Mouse (Mus musculus): ENCODE data around the gene Lrtm1.

Lrtm1 gene

DNA sequence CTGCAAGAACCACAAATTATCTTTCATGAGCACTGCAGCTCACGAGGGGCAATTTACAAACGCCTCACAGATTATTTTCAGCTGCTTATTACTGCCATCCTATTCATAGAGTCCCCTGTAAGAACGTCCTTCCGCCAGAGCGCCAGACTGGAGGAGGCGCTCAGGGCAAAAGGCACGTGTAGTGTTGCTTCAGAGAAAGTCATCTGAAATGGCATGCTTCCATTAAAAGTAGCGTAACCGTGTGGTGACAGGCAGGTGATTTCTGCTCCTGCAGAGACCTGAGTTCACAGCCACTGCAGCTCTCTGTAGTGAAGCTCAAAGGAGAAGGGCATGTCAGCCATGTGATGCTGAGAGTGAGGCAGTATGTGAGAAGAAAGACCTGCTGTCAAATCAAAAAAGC, 12.5 kb downstream of the Lrtm1 start:
- ATAC-seq (ENCODE audit: insufficient number of reproducible peaks, low FRiP score, low TSS enrichment) = no peak

DNA sequence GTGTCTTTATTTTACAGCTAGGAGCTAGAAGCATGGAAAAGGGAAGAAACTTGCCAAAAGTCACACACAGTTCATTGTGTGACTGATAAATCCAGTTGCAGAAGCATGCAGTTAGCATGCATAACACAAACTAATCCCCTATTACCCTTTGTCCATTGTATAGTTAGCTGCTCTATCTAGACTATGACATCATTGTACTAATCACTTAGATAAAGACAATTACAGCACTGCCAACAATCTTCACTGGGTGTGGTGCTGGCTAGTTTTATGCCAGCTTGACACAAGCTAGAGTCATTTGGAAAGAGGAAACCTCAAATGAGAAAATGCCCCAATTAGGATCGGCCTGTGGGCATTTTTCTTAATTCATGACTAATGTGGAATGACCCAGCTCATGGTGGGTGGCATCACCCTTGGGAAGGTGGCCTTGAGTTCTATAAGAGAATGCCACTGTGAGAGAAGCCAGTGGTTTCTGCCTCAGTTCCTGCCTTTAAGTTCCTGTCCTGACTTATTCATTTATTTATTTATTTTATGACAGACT, 13.9 kb downstream of the Lrtm1 start:
- no peak for ATAC-seq (ENCODE audit: insufficient number of reproducible peaks, low FRiP score, low TSS enrichment)

DNA sequence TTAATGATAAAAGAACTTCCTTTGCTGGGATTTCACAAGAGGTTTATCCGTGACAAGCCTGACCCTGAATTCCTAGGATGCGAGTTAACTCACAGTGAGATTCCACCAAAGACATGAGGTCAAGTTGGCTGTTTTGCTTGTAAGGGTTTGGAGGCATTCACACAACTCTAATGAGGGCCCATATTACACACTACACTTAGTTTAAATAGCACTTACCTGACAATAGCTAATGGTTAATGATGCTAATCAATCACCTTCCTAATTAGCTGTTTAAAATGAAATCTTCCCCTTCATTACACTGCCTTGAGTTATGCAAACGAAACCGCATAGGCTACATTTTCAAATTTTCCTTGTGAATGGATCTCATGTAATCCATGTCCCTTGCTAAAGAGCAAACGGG, 20.2 kb downstream of the Lrtm1 start:
- no peak for ATAC-seq (ENCODE audit: insufficient number of reproducible peaks, low FRiP score, low TSS enrichment)

DNA sequence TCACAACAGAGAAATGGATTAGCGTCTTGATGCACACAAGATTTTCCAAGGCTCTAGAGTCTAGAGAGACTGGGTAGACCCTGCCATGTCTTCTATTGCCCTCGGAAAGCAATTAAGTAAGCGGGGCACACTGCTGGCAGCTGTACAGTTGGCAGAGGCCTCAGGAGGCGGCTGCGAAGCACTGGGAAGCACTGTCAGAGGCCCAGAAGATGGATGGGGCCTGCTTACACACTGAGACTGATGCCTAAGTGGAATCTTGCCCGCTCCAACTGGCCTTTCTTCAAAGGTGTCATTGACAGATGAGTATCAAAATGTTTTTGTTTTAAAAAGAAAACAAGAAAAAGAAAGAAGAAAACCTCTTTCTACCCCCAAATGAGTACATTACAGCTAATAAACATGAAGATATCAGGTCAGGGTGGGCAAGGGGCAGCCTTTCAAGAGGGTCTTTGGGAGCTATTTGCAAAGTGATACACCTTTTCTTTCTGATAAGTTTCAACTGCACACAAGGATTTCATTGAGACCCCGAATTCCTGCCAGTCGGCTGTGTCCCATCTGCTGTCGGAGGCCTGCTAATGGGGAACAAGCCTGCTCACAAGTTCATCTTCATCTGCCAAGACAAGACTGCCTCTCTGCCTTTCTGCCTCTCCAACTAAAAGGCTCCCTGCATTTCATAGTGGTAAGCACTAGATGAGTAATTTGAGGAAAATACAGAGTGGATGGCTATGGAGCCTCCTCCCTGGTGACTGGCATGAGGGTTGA, 22.8 kb downstream of the Lrtm1 start:
- no peak for ATAC-seq (ENCODE audit: insufficient number of reproducible peaks, low FRiP score, low TSS enrichment)

DNA sequence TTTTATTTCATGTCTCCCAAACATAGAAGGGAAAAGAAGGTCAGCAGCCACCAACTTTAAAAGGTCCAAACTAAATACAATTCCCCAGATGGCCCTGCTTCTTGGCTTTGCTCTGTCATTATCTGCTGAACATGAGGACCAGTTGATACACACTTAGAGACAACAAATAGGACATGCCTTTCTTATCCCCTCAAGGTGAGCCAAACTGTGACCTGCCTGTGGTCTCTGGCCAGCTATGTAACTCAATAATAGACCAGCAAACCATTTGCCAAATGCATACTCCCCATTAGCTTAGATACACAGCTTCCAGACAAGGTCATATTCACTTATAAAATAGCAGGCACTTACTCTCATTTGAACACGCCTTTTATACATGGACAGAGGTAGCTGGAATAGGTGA, 23.5 kb downstream of the Lrtm1 start:
- no peak for ATAC-seq (ENCODE audit: insufficient number of reproducible peaks, low FRiP score, low TSS enrichment)

DNA sequence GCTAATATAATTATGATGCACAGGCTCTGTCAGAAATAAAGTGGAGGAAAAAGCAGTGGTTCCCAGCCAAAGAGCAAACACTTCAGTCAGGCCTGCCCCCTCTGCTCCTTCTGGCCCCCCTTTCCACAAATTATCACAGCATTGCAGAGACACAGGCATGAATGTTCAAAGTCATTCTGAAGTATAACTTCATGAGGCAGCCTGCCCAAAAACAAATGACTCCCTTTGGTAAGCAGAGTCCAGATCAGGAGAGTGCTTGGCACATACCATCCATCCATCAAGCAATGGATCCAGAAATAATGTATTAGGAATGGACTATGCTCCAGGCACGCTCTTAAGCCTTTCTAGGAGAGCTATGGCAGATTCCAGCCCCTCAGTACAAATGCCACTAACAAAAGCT, 24.3 kb downstream of the Lrtm1 start:
- ATAC-seq (ENCODE audit: insufficient number of reproducible peaks, low FRiP score, low TSS enrichment) = no peak

DNA sequence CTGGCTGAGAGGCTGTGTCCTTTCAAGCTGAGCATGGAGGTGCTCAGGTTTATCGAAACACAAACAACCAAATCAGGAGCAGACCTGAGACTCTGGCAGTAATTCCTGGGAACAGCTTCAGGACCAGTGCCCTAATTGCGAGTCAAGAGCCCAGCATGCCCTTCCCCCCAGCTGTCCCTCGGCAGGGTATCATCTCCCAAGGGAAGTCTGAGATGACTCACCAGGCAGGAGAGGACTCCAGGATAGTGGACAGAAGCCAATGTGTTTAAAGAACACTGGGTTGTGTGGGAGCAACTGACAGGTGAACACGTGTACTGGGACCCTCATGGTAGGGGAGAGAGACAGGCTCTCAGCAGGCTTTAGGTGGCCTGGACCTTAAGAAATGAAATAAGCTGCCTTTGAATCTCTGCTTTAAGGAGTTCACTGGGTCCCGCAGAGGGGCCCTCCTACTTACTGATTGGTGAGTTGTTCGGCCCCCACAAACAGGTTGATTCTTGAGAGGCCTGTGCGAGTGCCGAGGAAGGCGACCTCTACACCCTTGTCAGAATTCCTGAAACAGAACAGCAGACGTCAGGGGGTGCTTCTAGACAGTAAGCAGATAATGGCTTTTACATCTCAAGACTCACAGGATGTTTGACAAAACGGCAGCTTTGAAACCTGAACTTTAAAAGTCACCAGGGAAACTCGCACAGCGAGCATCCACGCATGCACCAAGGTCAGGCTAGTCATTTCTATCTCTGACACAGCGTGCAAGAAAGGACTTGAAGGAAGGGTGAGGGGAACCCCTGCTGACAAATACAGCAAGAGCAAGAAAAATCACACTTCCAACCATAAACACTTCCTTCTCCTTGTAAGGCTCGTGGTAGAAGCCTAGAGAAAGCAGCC, 34.2 kb downstream of the Lrtm1 start:
- ATAC-seq (ENCODE audit: insufficient number of reproducible peaks, low FRiP score, low TSS enrichment) = no peak

DNA sequence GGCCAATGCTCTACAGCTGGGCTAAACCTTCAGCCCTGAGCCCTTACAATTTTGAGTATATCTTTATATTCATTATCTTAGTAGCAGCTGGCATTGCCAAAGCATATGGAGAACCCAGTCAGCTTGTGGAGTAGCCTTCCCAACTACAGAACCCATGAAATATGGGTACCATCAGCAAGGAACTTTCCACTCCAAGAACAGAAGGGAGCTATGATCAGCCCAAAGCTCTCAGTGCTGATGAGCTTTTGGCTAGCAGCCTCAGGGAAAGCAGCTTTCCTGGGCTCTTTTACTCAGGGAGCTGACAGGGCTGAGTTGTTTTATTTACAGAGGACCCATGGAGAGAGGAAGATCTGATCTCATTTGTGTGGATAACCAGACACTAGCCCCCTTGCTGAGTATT, 42.7 kb downstream of the Lrtm1 start:
- ATAC-seq (ENCODE audit: insufficient number of reproducible peaks, low FRiP score, low TSS enrichment) = no peak

DNA sequence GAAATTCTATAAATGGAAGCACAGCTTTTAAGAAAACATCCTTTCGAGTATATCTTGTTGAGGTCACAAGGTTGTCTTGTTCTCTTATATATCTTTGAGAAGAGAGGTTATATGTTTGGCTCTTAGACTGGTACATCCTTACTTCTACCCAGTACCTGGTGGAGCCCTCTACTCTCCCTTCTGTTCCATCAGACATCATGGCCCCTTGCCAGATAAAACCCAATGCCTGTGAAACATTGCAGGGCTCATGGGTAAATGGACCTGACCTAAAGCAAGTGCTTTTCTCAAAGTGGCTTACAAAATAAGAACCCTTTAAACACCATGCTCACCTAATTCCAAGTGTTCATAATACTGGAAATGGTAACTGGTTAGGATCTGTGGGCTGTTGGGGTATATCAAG, 43.5 kb downstream of the Lrtm1 start:
- no peak for ATAC-seq (ENCODE audit: insufficient number of reproducible peaks, low FRiP score, low TSS enrichment)

DNA sequence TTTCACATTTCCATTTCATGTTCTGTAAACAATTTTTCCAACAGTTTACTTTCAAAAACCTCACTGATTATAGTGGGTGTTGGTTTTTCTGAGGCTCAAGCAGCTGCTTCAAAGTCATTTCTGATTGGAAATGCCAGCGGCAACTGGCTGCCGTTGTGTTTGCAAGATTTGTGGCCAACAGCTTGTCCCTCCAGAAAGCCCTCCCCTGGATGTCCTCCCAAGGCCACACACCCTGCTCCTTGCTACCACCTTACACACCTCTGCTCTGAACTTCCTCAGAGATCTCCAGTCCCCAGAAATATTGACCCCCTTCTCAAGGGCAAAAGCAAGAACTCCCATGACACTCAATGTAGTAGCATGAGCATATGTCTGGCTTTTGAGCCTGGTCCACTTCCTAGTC, 44.7 kb downstream of the Lrtm1 start:
- no peak for ATAC-seq (ENCODE audit: insufficient number of reproducible peaks, low FRiP score, low TSS enrichment)

DNA sequence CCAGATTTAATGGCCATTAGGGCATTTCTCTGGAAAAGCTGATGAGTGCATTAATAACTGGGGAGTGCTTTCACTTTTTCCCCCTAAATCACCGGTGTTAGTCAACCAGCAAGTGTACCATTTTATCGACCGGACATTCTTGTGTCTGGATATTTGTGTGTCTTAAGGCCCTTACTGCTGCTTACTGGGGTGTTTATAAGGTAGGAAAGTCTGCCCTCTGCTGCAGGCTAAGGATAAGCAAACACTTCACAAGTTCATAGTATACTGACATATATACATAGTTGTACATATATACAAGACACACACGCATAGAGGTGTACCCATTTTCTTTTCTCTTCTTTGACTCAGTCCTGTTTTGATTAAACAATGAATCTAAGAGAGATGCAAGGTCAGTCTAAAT, 55.7 kb downstream of the Lrtm1 start:
- no peak for ATAC-seq (ENCODE audit: insufficient number of reproducible peaks, low FRiP score, low TSS enrichment)

DNA sequence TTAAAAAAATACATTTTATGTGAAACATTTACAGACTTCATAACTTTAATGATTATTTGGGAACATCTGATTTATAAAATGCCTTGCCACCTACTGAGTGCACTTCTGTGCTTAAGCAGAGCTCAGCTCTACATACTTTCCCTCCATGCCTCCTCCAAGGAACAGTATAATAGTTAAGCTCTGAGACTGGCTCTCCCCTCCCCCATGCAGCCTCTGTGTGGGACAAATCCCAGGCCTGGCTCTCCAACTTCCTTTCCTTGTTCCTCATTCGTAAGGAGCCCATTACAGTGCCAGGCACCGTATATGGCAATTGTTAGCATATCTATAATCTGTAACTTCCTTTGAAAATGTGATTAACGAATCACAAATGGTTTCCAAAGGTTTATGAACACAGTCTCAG, 59.4 kb downstream of the Lrtm1 start:
- ATAC-seq (ENCODE audit: insufficient number of reproducible peaks, low FRiP score, low TSS enrichment) = no peak

DNA sequence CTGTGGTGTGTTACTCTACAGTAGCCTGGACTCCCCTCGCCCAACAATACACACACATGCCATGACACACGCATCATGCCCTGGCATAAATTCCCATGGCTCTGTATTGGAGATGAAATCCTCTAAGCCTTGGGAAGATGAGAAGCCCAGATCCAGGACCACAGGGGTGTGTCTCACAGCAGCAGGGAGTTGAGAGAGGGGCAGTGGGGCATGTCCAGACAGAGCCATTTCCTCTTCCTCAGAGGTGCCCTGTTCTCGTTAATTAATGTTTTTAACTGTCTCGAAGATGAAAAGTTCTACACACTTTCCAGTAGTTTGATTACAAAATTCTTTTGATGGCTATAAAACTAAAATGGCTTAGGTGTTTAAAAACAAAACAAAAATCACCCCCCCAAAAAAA, 62.2 kb downstream of the Lrtm1 start:
- ATAC-seq (ENCODE audit: insufficient number of reproducible peaks, low FRiP score, low TSS enrichment) = no peak

DNA sequence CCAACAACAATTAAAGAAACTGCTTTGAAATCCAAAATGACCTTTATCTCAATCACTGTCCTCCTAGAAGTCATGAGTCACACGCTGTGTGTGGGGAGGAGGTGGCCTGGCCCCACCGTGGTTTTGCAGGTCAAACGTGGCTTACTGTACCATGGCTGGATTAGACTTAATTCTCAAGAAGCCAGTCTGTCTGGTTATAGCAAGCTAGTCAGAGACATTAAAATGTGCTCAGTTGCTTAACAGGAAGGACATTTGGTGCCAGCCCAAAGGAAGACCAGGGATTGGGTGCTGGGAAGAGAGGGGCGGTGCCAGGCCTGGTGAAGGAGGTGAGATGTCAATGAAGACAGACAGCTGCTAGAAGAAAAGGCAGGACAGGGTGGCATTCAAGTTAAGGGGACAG, 62.6 kb downstream of the Lrtm1 start:
- no peak for ATAC-seq (ENCODE audit: insufficient number of reproducible peaks, low FRiP score, low TSS enrichment)

DNA sequence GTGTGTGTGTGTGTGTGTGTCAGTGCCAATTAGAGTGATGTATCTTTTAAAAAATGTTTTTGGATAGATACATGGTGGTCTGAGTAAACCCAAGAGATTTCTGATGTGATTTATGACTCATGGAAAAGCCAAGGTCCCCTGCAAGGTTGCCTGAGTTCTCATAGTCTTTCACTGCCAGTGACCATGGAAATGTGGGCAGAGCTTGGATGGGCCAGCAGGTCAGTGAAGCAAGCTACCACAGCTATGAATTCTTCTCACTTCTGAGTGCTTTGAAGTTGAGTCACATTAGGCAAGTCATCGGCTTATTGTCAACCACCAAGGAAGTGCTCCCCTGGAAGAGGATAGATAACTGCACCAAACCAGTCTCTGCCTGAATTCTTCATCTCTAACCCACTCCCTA, 64.2 kb downstream of the Lrtm1 start:
- no peak for ATAC-seq (ENCODE audit: insufficient number of reproducible peaks, low FRiP score, low TSS enrichment)

Data from cerebellum, adult (tissue).